Mouse (Mus musculus) kidney, postnatal 36 days (tissue): ENCODE data around the gene Aspscr1.

Experiments
- DNase-seq, 2 experiments: peaks; one replicate each; pipeline ENCODE4 v3.0.0; 2021 to 2022; ENCODE audit warnings: mixed read lengths in 2 of 2

Gene Aspscr1

DNA sequence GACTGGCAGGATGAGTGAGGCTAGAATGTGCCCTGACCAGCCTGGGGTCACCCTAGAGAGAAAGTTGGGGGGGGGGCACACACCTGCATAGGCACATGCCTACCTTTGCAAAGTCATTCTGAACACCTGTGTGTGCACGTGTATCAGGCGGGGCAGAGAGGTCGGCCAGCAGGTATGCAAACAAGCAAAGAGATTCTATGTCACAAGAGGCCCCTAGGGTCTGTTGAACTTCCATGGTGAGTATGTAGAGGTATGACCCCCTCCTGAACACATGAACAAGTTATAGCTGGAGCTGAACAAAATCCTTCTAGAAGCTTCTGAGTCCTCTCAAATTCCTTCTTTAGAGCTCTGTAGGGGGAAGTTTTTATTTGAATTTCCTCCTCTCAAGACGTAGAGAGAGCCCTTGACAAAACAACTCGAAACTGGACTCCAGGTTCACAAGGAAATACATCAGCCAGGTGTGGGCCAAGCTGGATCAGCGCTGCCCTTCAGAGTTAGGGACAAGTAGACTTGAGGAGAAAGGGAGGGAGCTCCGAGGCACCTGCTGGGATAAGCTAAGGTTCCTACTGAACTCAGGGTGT lies 71.4 kb downstream of the Aspscr1 start:
- no peak for DNase-seq

DNA sequence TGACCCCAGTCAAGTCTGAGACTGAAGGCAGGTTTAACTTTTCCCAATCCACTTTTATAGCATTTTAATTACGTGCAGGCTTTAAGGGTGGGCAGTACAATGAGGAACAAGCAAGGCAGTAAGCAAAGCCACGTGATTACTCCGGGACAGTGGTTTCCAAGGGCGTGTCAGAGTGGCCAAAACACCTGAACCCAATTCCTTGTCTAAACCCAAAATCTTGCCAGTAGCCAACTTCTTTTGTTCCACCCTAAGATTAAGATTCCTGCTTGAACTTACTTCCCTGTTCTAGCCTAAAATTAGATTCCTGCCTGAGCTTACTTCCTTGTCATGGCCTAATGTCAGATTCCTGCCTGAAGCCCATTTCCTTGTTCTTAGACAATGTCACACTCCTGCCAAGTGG lies 75.2 kb downstream of the Aspscr1 start:
- peak in 1 of 2 experiments; percentile 28 for DNase-seq

DNA sequence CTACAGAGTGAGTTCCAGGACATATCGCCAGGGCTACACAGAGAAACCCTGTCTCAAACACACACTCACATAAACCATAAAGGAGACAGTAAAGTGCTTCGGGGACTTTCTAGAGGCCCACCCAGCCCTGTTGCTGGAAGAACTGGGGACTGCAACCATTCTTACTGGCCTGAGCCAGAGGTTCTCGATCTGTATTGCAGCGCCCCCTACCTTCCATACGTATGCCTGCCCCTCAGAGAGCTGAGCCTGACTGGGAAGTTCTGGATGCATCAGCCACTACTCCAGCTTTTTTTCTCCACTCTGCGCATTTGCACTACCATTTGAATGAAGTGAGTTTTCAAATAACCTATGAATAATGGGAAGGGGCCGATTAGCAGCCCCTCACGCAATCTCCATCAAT lies 76.7 kb downstream of the Aspscr1 start:
- DNase-seq, result peak; percentile 54 to 75

DNA sequence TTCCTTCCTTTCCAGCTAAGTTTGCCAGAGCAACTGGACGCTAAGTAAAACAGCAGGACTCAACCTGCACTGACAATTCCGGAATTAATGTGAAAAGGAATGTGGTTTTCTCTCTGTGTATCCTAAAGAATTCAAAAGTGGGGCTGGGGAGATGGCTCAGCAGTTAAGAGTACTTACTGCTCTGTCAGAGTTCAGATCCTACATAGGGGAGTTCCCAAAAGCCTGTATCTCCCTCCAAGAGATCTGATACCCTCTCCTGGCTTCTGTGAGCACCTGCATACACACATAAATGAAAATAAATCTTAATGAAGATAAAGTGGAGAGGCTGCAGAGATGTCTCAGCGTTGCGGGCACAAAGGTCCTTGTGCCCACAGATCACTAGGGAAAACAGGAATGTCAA lies 78.8 kb downstream of the Aspscr1 start:
- DNase-seq, result no peak
